Mouse (Mus musculus) heart, embryonic 16.5 days (tissue): ENCODE measurements around the gene Rps6kl1. TPM values are rescaled to one million over a fixed set of nuclear protein-coding genes. Genes with fewer than 3 reads are reported as not detected.
A peak's percentile ranks its signal among the peaks of the same experiment; 100 is the strongest.

Experiments used
- ATAC-seq: fragments of 200-750 bp; cut with Nextera tagmentation; replicated peaks from 2 replicates; pipeline ENCODE4 v1.8.0; 2017; ENCODE audit warnings: moderate number of reproducible peaks; ENCODE audit not compliant: insufficient read depth, low FRiP score; ENCODE audit errors: extremely low read depth
- H3K27ac ChIP-seq: fragments of 300-500 bp; sonication (generic); 2 replicates; pipeline ENCODE4 v1.5.1; 2014; ENCODE audit warnings: mild to moderate bottlenecking, low read length, control low read depth, moderate library complexity
- H3K27me3 ChIP-seq: fragments of 300-500 bp; sonication (generic); 2 replicates; pipeline ENCODE4 v1.6.1; 2014; ENCODE audit warnings: low read length, mixed read lengths; ENCODE audit not compliant: control insufficient read depth, insufficient read depth
- H3K36me3 ChIP-seq: fragments of 300-500 bp; sonication (generic); 2 replicates; pipeline ENCODE4 v1.6.1; 2014; ENCODE audit not compliant: control insufficient read depth, insufficient read depth
- H3K4me1 ChIP-seq: fragments of 300-500 bp; sonication (generic); 2 replicates; pipeline ENCODE4 v1.6.1; 2014; ENCODE audit warnings: low read length, mixed read lengths; ENCODE audit not compliant: control insufficient read depth, insufficient read depth
- H3K4me2 ChIP-seq: fragments of 300-500 bp; sonication (generic); 2 replicates; pipeline ENCODE4 v1.6.1; 2014; ENCODE audit warnings: low read depth, mild to moderate bottlenecking, control low read depth, low read length
- H3K4me3 ChIP-seq: fragments of 300-500 bp; sonication (generic); 2 replicates; pipeline ENCODE4 v1.5.1; 2014; ENCODE audit warnings: mild to moderate bottlenecking, control low read depth, low read length
- H3K9ac ChIP-seq: fragments of 300-500 bp; sonication (generic); 2 replicates; pipeline ENCODE4 v1.6.1; 2014; ENCODE audit warnings: low read length, control low read depth
- H3K9me3 ChIP-seq: fragments of 300-500 bp; sonication (generic); replicated peaks from 2 replicates; pipeline ENCODE4 v1.6.1; 2016; ENCODE audit warnings: low read length; ENCODE audit not compliant: control insufficient read depth
- WGBS: fragments of 180-500 bp; shearing (Covaris S2); extraction: QIAGEN DNeasy Blood & Tissue Kit; methylation state at CpG from one replicate; pipeline ENCODE4 v1.1.7; 2014; 5-methylcytosine and 5-hydroxymethylcytosine counted together
- polyA plus RNA-seq: library from polyadenylated mRNA; unstranded; fragments of >200 nt; fragmentation: Nextera tagmentation; extraction: Ambion mirVana; gene quantifications from 2 replicates; pipeline ENCODE4 v1.2.1, GENCODE M21; 2015

The Rps6kl1 gene
- polyA plus RNA-seq, 1 experiment from 2014 or later, result 2.5 TPM

GRCm38 (mm10) chr12:85109426-85109825, 41.6 kb downstream of the Rps6kl1 start:
- no peaks in the 10 kb centered on the region for H3K9me3 ChIP-seq
- H3K27me3 ChIP-seq, result no peaks in the 10 kb centered on the region
- no peak overlapping the region; the same call in 1 of the 2 replicates for H3K9ac ChIP-seq
- H3K4me2 ChIP-seq, result no peak overlapping the region
- no peak overlapping the region for H3K4me3 ChIP-seq
- ATAC-seq, result no peak
- peaks cover 30% of the 10 kb centered on the region for H3K4me1 ChIP-seq
- WGBS, result 68% methylated on average over 4 of the region's 4 CpGs
- no peak overlapping the region for H3K27ac ChIP-seq
- no peaks in the 10 kb centered on the region for H3K36me3 ChIP-seq

GRCm38 (mm10) chr12:85108643-85109042, 42.4 kb downstream of the Rps6kl1 start:
- H3K4me1 ChIP-seq, result peaks cover 30% of the 10 kb centered on the region
- WGBS, result 63% methylated on average over 3 of the region's 3 CpGs
- no peaks in the 10 kb centered on the region for H3K36me3 ChIP-seq
- H3K4me2 ChIP-seq, result no peak overlapping the region
- H3K27ac ChIP-seq, result no peak overlapping the region
- ATAC-seq, result no peak
- H3K9me3 ChIP-seq, result no peaks in the 10 kb centered on the region
- no peaks in the 10 kb centered on the region for H3K27me3 ChIP-seq
- H3K4me3 ChIP-seq, result no peak overlapping the region
- no peak overlapping the region for H3K9ac ChIP-seq

GRCm38 (mm10) chr12:85106292-85106691, 44.8 kb downstream of the Rps6kl1 start:
- 7% methylated on average over 8 of the region's 8 CpGs for WGBS
- H3K4me3 ChIP-seq, result peak overlapping the region; percentile 6
- H3K9ac ChIP-seq, result 0 out of 2 replicates have a peak overlapping the region, but pooled peaks have one; percentile 0
- H3K27ac ChIP-seq, result no peak overlapping the region
- no peaks in the 10 kb centered on the region for H3K36me3 ChIP-seq
- peaks cover 10% of the 10 kb centered on the region for H3K4me1 ChIP-seq
- H3K9me3 ChIP-seq, result no peaks in the 10 kb centered on the region
- ATAC-seq, result no peak
- H3K27me3 ChIP-seq, result no peaks in the 10 kb centered on the region
- H3K4me2 ChIP-seq, result peak overlapping the region; percentile 36

GRCm38 (mm10) chr12:85104789-85105188, 46.3 kb downstream of the Rps6kl1 start:
- H3K9ac ChIP-seq, result no peak overlapping the region
- no peaks in the 10 kb centered on the region for H3K36me3 ChIP-seq
- H3K4me2 ChIP-seq, result no peak overlapping the region
- ATAC-seq, result no peak
- H3K27ac ChIP-seq, result no peak overlapping the region
- no peaks in the 10 kb centered on the region for H3K9me3 ChIP-seq
- no peaks in the 10 kb centered on the region for H3K27me3 ChIP-seq
- peaks cover 7% of the 10 kb centered on the region for H3K4me1 ChIP-seq
- no peak overlapping the region for H3K4me3 ChIP-seq
- 87% methylated on average over 8 of the region's 8 CpGs for WGBS

GRCm38 (mm10) chr12:85103096-85103495, 48.0 kb downstream of the Rps6kl1 start:
- Histone ChIP-seq H3K27me3 (no peaks in the 10 kb centered on the region), H3K9ac (no peak overlapping the region), H3K27ac (no peak overlapping the region), H3K9me3 (no peaks in the 10 kb centered on the region), H3K36me3 (no peaks in the 10 kb centered on the region), H3K4me2 (no peak overlapping the region), H3K4me1 (peaks cover 4% of the 10 kb centered on the region; the same call in 1 of the 2 replicates), H3K4me3 (no peak overlapping the region)
- 79% methylated on average over 8 of the region's 8 CpGs for WGBS
- no peak for ATAC-seq

- H3K27me3 ChIP-seq, result no peaks in the 10 kb centered on the region
- H3K9ac ChIP-seq, result no peak overlapping the region
- WGBS, result 81% methylated on average over 5 of the region's 5 CpGs
- no peak overlapping the region for H3K4me3 ChIP-seq
- ATAC-seq, result no peak
- H3K27ac ChIP-seq, result no peak overlapping the region
- H3K9me3 ChIP-seq, result no peaks in the 10 kb centered on the region
- H3K4me1 ChIP-seq, result peaks cover 3% of the 10 kb centered on the region; the same call in 1 of the 2 replicates
- no peak overlapping the region for H3K4me2 ChIP-seq
- H3K36me3 ChIP-seq, result no peaks in the 10 kb centered on the region
Observed at GRCm38 (mm10) chr12:85101521-85102106, 49.5 kb downstream of the Rps6kl1 start.

GRCm38 (mm10) chr12:85101001-85101400, 50.1 kb downstream of the Rps6kl1 start:
- Histone ChIP-seq H3K27ac (no peak overlapping the region), H3K9ac (no peak overlapping the region), H3K36me3 (no peaks in the 10 kb centered on the region), H3K4me2 (no peak overlapping the region), H3K27me3 (no peaks in the 10 kb centered on the region), H3K9me3 (no peaks in the 10 kb centered on the region), H3K4me3 (no peak overlapping the region), H3K4me1 (no peaks in the 10 kb centered on the region)
- no peak for ATAC-seq
- WGBS, result 75% methylated on average over 14 of the region's 14 CpGs

GRCm38 (mm10) chr12:85095859-85096258, 55.2 kb downstream of the Rps6kl1 start:
- Histone ChIP-seq H3K9me3 (no peaks in the 10 kb centered on the region), H3K4me1 (peaks cover 3% of the 10 kb centered on the region; the same call in 1 of the 2 replicates), H3K27me3 (no peaks in the 10 kb centered on the region), H3K27ac (no peak overlapping the region), H3K4me2 (no peak overlapping the region), H3K4me3 (no peak overlapping the region), H3K9ac (no peak overlapping the region), H3K36me3 (no peaks in the 10 kb centered on the region)
- ATAC-seq, result no peak
- WGBS, result 79% methylated on average over 7 of the region's 7 CpGs

- H3K9me3 ChIP-seq, result no peaks in the 10 kb centered on the region
- H3K4me1 ChIP-seq, result peaks cover 3% of the 10 kb centered on the region; the same call in 1 of the 2 replicates
- H3K4me2 ChIP-seq, result no peak overlapping the region
- no peak overlapping the region for H3K9ac ChIP-seq
- 84% methylated on average over 11 of the region's 11 CpGs for WGBS
- no peak overlapping the region for H3K4me3 ChIP-seq
- no peak for ATAC-seq
- H3K27ac ChIP-seq, result no peak overlapping the region
- H3K36me3 ChIP-seq, result no peaks in the 10 kb centered on the region
- H3K27me3 ChIP-seq, result no peaks in the 10 kb centered on the region
Observed at GRCm38 (mm10) chr12:85095146-85095545, 55.9 kb downstream of the Rps6kl1 start.
